Mouse (Mus musculus) intestine, embryonic 14.5 days (tissue): ENCODE data around the gene Ubash3a. TPM values are rescaled to one million over a fixed set of nuclear protein-coding genes. Genes with fewer than 3 reads are reported as not detected.

Source experiments
- ATAC-seq: fragments of 200-750 bp; cut with Nextera tagmentation; replicated peaks from 2 replicates; pipeline ENCODE4 v1.8.0; 2017; ENCODE audit warnings: low read depth, moderate number of reproducible peaks, moderate TSS enrichment, moderate library complexity; ENCODE audit not compliant: low FRiP score, low TSS enrichment
- DNase-seq: peaks from one replicate; pipeline ENCODE4 v3.0.0-alpha.2; 2018; ENCODE audit warnings: low spot score
- H3K27ac ChIP-seq: fragments of 300-500 bp; sonication (generic); 2 replicates; pipeline ENCODE4 v1.5.1; 2014; ENCODE audit warnings: low read depth, mild to moderate bottlenecking, control low read depth
- H3K27me3 ChIP-seq: fragments of 300-500 bp; sonication (generic); replicated peaks from 2 replicates; pipeline ENCODE4 v1.6.1; 2014; ENCODE audit warnings: low read length, control low read depth; ENCODE audit not compliant: control insufficient read depth, insufficient read depth
- H3K36me3 ChIP-seq: fragments of 300-500 bp; sonication (generic); 2 replicates; pipeline ENCODE4 v1.6.1; 2014; ENCODE audit warnings: low read length, control low read depth; ENCODE audit not compliant: control insufficient read depth, insufficient read depth
- H3K4me1 ChIP-seq: fragments of 300-500 bp; sonication (generic); replicated peaks from 2 replicates; pipeline ENCODE4 v1.6.1; 2014; ENCODE audit warnings: low read length, control low read depth, mixed read lengths; ENCODE audit not compliant: control insufficient read depth, insufficient read depth
- H3K4me2 ChIP-seq: fragments of 300-500 bp; sonication (generic); 2 replicates; pipeline ENCODE4 v1.6.1; 2014; ENCODE audit warnings: low read length
- H3K4me3 ChIP-seq: fragments of 300-500 bp; sonication (generic); 2 replicates; pipeline ENCODE4 v1.5.1; 2014; ENCODE audit warnings: low read depth, low read length, control low read depth, mixed read lengths
- H3K9ac ChIP-seq: fragments of 300-500 bp; sonication (generic); 2 replicates; pipeline ENCODE4 v1.6.1; 2014; ENCODE audit warnings: mild to moderate bottlenecking, low read length
- H3K9me3 ChIP-seq: fragments of 300-500 bp; sonication (generic); 2 replicates; pipeline ENCODE4 v1.6.1; 2016; ENCODE audit warnings: low read length, control low read depth; ENCODE audit not compliant: control insufficient read depth
- WGBS: fragments of 180-500 bp; shearing (Covaris S2); extraction: QIAGEN DNeasy Blood & Tissue Kit; methylation state at CpG from one replicate; pipeline ENCODE4 v1.1.7; 2014; 5-methylcytosine and 5-hydroxymethylcytosine counted together
- polyA plus RNA-seq: library from polyadenylated mRNA; unstranded; fragments of >200 nt; fragmentation: Nextera tagmentation; extraction: Ambion mirVana; gene quantifications from 2 replicates; pipeline ENCODE4 v1.2.1, GENCODE M21; 2014

Ubash3a gene
- polyA plus RNA-seq, 1 experiment from 2014 or later = 0.14 TPM

DNA sequence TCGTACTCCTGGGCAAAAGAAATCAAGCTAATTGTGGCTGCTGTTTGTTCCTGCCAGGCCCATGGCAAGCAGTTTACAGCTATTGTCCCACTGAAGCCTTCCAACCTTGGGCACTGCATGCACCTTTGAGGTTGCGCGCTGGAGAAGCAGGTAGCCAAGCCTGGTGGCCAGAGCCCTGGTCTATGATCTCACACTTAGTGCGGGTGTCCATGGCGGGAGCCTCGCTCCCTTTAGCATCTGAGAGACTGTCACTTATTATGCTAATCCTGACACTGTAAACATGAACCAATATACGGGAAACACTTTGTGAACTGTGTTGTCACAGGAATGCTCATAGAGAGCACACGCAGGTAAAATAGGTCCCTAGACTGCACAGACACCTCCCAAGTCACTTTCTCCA, 66.0 kb downstream of the Ubash3a start:
- no peak for DNase-seq
- Histone ChIP-seq H3K4me1 (no peaks in the 10 kb centered on the region; the same call in 1 of the 2 replicates), H3K4me2 (no peak overlapping the region), H3K27ac (no peak overlapping the region), H3K9ac (no peak overlapping the region), H3K36me3 (no peaks in the 10 kb centered on the region), H3K4me3 (no peak overlapping the region), H3K27me3 (no peaks in the 10 kb centered on the region), H3K9me3 (no peaks in the 10 kb centered on the region)
- 84% methylated on average over 8 of the region's 8 CpGs for WGBS
- no peak for ATAC-seq

DNA sequence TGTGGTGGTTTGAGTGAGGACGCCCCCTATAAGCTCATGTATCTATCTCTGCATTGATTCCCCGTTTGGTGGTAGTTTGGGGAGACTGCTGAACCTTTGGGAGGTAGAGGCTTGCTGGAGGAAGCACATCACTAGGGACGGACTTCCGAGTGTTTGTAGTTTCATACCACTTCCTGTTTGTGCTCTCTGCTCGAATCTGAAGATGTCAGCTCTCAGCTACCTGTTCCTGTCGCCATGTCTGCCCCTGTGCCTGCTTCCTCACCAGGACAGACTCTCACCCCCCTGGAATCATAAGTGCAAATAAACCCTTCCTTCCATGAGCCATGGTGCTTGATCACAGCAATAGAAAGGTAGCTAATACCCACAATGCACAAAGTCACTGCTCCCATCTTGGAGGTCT, 67.5 kb downstream of the Ubash3a start:
- Histone ChIP-seq H3K36me3 (no peaks in the 10 kb centered on the region), H3K9ac (no peak overlapping the region), H3K4me3 (no peak overlapping the region), H3K9me3 (no peaks in the 10 kb centered on the region), H3K27me3 (no peaks in the 10 kb centered on the region), H3K27ac (no peak overlapping the region), H3K4me2 (no peak overlapping the region), H3K4me1 (no peaks in the 10 kb centered on the region; the same call in 1 of the 2 replicates)
- DNase-seq (no peak), ATAC-seq (no peak)
- WGBS = 65% methylated on average over 6 of the region's 6 CpGs

DNA sequence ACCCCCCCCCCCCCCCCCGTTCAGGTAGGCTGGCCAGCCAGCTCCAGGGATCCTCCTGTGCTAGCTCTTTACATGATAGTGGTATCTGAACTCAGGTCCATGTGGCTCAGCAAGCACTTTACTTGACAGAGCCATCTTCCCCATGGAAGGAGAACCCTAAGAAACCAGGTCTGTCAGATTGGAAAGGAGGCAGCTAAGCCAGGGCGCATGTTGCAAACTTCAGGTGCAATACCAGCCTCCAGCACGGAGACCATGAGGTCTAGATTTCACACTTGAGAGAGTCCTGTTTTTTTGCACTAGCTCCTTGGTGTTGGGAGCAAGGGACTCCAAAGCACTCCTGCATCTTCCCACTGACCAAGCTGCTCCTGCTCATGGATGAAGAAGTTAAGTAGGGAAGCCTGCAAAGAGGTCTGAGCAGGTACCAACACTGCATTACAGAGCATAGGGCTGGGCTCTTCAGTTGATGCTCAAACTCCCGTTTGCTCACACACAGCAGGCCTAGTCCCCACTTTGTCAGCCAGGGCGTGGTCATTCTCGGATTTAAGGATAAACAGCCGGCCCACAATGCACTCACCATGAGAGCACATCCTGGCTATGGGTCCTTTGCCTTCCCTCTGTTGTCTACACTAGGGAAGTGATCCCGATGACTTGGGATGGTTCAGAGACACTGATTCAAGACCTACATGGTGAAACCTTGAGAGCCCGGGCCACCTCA, 68.7 kb downstream of the Ubash3a start:
- no peaks in the 10 kb centered on the region for H3K27me3 ChIP-seq
- WGBS = 27% methylated on average over 9 of the region's 9 CpGs
- ATAC-seq (no peak), DNase-seq (no peak)
- H3K9me3 ChIP-seq = no peaks in the 10 kb centered on the region
- H3K4me1 ChIP-seq = no peaks in the 10 kb centered on the region; the same call in 1 of the 2 replicates
- H3K27ac ChIP-seq = no peak overlapping the region
- H3K4me3 ChIP-seq = peak overlapping the region; percentile 52
- peak overlapping the region; percentile 91 for H3K4me2 ChIP-seq
- no peak overlapping the region for H3K9ac ChIP-seq
- H3K36me3 ChIP-seq = no peaks in the 10 kb centered on the region

GRCm38 (mm10) chr17:31276922-31277918, 69.5 kb downstream of the Ubash3a start, which contains the start of gene Rsph1:
TSS of gene Rsph1 (minus strand) at chr17:31277383.
- Histone ChIP-seq H3K9ac (0 out of 2 replicates have a peak within 1 kb of the TSS, but pooled peaks have one; percentile 18), H3K9me3 (no peaks in the 10 kb centered on the region), H3K27me3 (no peaks in the 10 kb centered on the region), H3K27ac (peak within 1 kb of the TSS; percentile 7; the same call in 1 of the 2 replicates), H3K36me3 (no peaks in the 10 kb centered on the region), H3K4me3 (peak within 1 kb of the TSS; percentile 52), H3K4me1 (no peaks in the 10 kb centered on the region; the same call in 1 of the 2 replicates), H3K4me2 (peak within 1 kb of the TSS; percentile 91)
- peak; percentile 99 for DNase-seq
- ATAC-seq = peak; percentile 82
- 10% methylated on average over 44 of the region's 44 CpGs for WGBS

DNA sequence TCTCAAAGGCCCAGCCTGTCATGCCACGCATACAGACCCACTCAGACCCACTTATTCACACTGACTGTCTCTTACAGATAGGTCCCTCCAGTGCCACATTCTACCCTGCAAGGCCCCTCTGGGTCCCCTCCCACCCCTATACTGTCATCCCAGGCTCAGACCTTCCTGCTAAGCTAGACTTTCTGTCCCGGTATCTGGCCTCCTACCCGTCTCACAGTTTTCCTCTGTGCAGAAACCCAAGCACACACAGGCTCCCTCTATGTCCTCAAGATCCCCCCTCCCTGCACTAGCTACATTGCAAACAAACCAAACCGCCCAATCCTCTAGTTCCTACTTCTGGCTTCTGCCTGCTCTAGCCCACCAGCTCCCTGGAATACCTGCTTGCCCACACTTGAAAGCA, 70.3 kb downstream of the Ubash3a start:
- no peaks in the 10 kb centered on the region; the same call in none of the 2 replicates for H3K4me1 ChIP-seq
- ATAC-seq (no peak), DNase-seq (no peak)
- H3K9ac ChIP-seq = no peak overlapping the region
- no peaks in the 10 kb centered on the region for H3K9me3 ChIP-seq
- no peaks in the 10 kb centered on the region for H3K27me3 ChIP-seq
- H3K4me2 ChIP-seq = no peak overlapping the region
- no peak overlapping the region for H3K4me3 ChIP-seq
- H3K27ac ChIP-seq = no peak overlapping the region
- no peaks in the 10 kb centered on the region for H3K36me3 ChIP-seq
- 73% methylated on average over 4 of the region's 4 CpGs for WGBS

- H3K36me3 ChIP-seq = no peaks in the 10 kb centered on the region
- DNase-seq (no peak), ATAC-seq (no peak)
- no peak overlapping the region for H3K27ac ChIP-seq
- H3K27me3 ChIP-seq = no peaks in the 10 kb centered on the region
- no peak overlapping the region for H3K9ac ChIP-seq
- WGBS = 78% methylated on average over 9 of the region's 9 CpGs
- H3K4me3 ChIP-seq = no peak overlapping the region
- H3K9me3 ChIP-seq = no peaks in the 10 kb centered on the region
- H3K4me2 ChIP-seq = no peak overlapping the region
- H3K4me1 ChIP-seq = no peaks in the 10 kb centered on the region; the same call in none of the 2 replicates
These were observed 71.9 kb downstream of the Ubash3a start for GRCm38 (mm10) chr17:31279541-31279940.

GRCm38 (mm10) chr17:31280269-31280668, 72.6 kb downstream of the Ubash3a start:
- DNase-seq (no peak), ATAC-seq (no peak)
- Histone ChIP-seq H3K4me3 (no peak overlapping the region), H3K27me3 (no peaks in the 10 kb centered on the region), H3K4me2 (no peak overlapping the region), H3K27ac (no peak overlapping the region), H3K9ac (no peak overlapping the region), H3K9me3 (no peaks in the 10 kb centered on the region), H3K36me3 (no peaks in the 10 kb centered on the region), H3K4me1 (no peaks in the 10 kb centered on the region; the same call in none of the 2 replicates)
- WGBS = 61% methylated on average over 6 of the region's 6 CpGs

DNA sequence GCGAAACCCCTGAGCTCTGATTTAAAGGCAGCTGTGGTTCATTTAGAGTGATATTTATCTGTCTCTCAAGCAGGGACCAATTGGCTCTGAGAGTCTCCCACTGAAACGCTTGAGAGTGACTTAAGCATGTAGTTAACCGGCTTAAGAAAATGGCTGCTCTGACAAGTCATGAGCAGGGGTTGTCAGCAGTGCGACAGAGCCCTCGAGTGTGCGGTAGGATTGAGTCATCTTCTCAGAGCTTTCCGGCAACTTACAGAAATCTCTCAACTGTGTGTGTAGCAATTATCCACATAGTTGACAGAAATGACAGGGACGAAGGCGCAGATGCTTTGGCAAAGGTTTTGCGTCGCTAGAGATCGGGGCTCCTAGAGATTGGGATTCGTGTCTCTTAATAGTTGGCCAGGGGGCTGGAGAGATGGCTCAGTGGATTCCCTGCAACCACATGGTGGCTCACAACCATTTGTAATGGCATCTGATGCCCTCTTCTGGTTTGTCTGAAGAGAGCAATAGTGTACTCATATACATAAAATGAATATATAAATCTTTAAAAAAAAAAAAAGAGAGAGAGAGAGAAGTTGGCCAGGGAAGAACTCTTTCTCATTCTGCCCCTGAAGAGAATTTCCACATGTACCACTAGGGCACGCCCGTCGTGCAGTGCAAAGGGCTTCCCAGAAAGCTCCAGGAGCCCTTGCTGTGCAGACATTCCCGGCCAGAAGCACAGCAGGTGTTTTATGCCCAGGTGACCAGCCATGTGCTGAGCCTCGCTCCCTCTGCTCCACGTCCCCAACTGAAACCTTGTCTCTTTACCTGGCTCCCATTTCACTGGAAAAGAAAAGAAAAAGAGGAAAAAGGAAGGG, 74.4 kb downstream of the Ubash3a start:
- Histone ChIP-seq H3K9me3 (no peaks in the 10 kb centered on the region), H3K9ac (no peak overlapping the region), H3K27ac (no peak overlapping the region), H3K4me1 (no peaks in the 10 kb centered on the region; the same call in none of the 2 replicates), H3K36me3 (no peaks in the 10 kb centered on the region), H3K27me3 (no peaks in the 10 kb centered on the region), H3K4me3 (no peak overlapping the region), H3K4me2 (no peak overlapping the region)
- DNase-seq (no peak), ATAC-seq (no peak)
- 52% methylated on average over 19 of the region's 19 CpGs for WGBS
